Mouse (Mus musculus) cerebellum, adult 2 months (tissue): ENCODE measurements around the gene Mapk7. TPM values are rescaled to one million over a fixed set of nuclear protein-coding genes. Genes with fewer than 3 reads are reported as not detected.
A peak's percentile ranks its signal among the peaks of the same experiment; 100 is the strongest.

Experiments
- DNase-seq, 2 experiments: peaks; one replicate each; pipeline ENCODE4 v3.0.0; 2021
- H3K27ac ChIP-seq: fragments of 200-500 bp; 2 replicates; pipeline ENCODE4 v1.5.1; 2012; ENCODE audit warnings: low read length, control low read depth, inconsistent platforms; ENCODE audit not compliant: insufficient read depth
- H3K27me3 ChIP-seq: fragments of 200-500 bp; 2 replicates; pipeline ENCODE4 v1.6.1; 2012; ENCODE audit warnings: inconsistent platforms, mild to moderate bottlenecking, low read length, moderate library complexity; ENCODE audit not compliant: control insufficient read depth, insufficient read depth
- H3K4me1 ChIP-seq: fragments of 200-500 bp; 2 replicates; pipeline ENCODE4 v1.6.1; 2011; ENCODE audit warnings: low read length; ENCODE audit not compliant: control insufficient read depth, insufficient read depth
- H3K4me3 ChIP-seq: fragments of 200-500 bp; replicated peaks from 2 replicates; pipeline ENCODE3; 2011; ENCODE audit warnings: mild to moderate bottlenecking, low read depth, low read length, control low read depth; ENCODE audit not compliant: insufficient read depth
- CTCF ChIP-seq: fragments of 200-500 bp; IDR thresholded peaks from 2 replicates; pipeline ENCODE4 v1.5.1; 2011; ENCODE audit warnings: low read depth, mild to moderate bottlenecking, control low read depth, low read length, moderate library complexity, borderline replicate concordance; ENCODE audit not compliant: insufficient read depth
- POLR2A ChIP-seq: fragments of 200-500 bp; IDR thresholded peaks from 2 replicates; pipeline ENCODE4 v1.6.1; 2011; ENCODE audit warnings: low read length, control low read depth, borderline replicate concordance; ENCODE audit not compliant: insufficient read depth
- WGBS: fragments of 180-500 bp; shearing (Covaris S2); methylation state at CpG from one replicate; pipeline ENCODE4 v1.1.7; 2018; 5-methylcytosine and 5-hydroxymethylcytosine counted together
- polyA plus RNA-seq: library from polyadenylated mRNA; depleted of rRNA; stranded (reverse); fragments of >200 nt; gene quantifications from 2 replicates; pipeline ENCODE4 v1.2.3, GENCODE M21; 2012

The Mapk7 gene
- polyA plus RNA-seq, 1 experiment: 47.8 TPM

DNA sequence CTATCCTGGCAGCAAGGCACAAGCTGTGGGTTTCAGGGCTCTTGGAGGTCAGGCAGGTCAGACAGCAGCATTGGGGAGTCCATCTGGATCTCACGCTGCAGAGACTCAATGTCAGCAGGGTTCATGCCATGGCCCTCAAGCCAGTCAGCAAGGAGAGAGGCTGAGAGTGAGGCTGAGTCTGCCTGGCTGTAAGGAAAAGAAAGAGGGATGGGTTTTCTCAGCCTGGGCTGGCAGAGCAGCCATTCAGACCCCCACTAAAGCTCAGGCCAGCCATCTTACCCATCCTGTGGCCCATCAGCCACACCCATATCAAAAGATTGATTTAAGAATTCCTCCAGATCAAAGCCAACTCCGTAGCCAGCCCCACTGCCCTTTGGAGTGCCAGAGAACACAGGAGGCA is 5.1 kb downstream of the Mapk7 start:
- WGBS: 43% methylated on average over 2 of the region's 2 CpGs
- Histone ChIP-seq H3K27me3 (no peaks in the 10 kb centered on the region), H3K4me1 (peaks cover 59% of the 10 kb centered on the region), H3K27ac (no peak overlapping the region), H3K4me3 (no peak overlapping the region)
- TF ChIP-seq POLR2A (no peak), CTCF (no peak)
- no peak for DNase-seq

DNA sequence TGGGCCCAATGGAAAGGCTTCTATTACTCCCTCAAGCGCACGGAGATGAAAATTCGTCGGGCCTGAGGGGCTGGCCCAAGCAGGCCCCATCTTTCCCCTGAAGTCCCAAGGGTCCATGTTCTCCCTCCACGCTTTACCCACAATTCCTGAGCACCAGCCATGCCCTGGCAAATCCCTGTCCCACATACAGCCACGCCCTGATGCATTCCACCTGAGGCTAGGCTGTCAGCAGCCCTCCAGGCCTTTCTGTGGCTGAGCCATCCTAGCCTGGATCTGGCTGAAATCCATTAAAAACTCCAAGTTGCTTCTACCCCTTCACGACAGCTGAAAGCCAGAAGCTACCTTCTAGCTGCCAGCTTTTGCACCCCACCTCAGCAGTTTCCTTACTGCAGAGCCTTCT is 6.3 kb downstream of the Mapk7 start:
- no peak for DNase-seq
- no peak overlapping the region for H3K4me3 ChIP-seq
- TF ChIP-seq POLR2A (no peak), CTCF (no peak)
- H3K27me3 ChIP-seq: no peaks in the 10 kb centered on the region
- no peak overlapping the region for H3K27ac ChIP-seq
- H3K4me1 ChIP-seq: peaks cover 62% of the 10 kb centered on the region
- WGBS: 77% methylated on average over 7 of the region's 7 CpGs

- no peak overlapping the region for H3K27ac ChIP-seq
- 54% methylated on average over 2 of the region's 2 CpGs for WGBS
- TF ChIP-seq POLR2A (no peak), CTCF (no peak)
- no peak for DNase-seq
- H3K4me1 ChIP-seq: peaks cover 57% of the 10 kb centered on the region
- H3K27me3 ChIP-seq: no peaks in the 10 kb centered on the region
- H3K4me3 ChIP-seq: no peak overlapping the region
Observed at GRCm38 (mm10) chr11:61487401-61487800, 6.8 kb downstream of the Mapk7 start.

DNA sequence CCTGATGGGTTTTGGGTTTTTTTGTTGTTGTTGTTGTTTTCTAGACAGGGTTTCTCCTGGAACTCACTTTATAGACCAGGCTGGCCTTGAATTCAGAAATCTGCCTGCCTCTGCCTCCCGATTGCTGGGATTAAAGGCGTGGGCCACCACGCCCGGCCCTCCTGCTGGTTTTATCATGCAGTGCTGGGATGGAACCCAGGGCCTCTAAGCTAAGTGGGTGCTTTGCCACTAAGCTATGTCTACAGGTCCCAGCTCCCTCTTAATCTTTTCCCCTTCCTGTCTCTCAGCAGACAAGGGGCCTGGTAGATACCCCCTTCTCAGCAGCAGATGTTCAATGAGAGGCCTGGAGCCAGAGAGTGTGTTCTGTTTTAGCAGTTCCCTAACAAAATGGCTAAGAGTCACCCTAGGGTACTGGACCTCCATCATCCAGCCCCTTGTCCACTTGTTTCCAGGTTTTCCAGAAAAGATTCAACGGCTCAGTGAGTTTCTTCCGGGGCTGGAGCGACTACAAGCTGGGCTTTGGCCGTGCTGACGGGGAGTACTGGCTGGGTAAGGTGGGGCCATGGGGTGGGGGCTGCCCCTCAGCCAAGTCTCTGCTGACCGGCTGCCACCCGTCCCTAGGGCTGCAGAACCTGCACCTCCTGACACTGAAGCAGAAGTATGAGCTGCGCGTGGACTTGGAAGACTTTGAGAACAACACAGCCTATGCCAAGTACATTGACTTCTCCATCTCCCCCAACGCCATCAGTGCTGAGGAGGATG is 7.6 kb downstream of the Mapk7 start:
- TF ChIP-seq POLR2A: no peak
- no peak for TF ChIP-seq CTCF
- Histone ChIP-seq H3K27ac (no peak overlapping the region), H3K4me3 (no peak overlapping the region), H3K4me1 (peaks cover 59% of the 10 kb centered on the region), H3K27me3 (no peaks in the 10 kb centered on the region)
- DNase-seq: no peak
- 54% methylated on average over 14 of the region's 14 CpGs for WGBS

DNA sequence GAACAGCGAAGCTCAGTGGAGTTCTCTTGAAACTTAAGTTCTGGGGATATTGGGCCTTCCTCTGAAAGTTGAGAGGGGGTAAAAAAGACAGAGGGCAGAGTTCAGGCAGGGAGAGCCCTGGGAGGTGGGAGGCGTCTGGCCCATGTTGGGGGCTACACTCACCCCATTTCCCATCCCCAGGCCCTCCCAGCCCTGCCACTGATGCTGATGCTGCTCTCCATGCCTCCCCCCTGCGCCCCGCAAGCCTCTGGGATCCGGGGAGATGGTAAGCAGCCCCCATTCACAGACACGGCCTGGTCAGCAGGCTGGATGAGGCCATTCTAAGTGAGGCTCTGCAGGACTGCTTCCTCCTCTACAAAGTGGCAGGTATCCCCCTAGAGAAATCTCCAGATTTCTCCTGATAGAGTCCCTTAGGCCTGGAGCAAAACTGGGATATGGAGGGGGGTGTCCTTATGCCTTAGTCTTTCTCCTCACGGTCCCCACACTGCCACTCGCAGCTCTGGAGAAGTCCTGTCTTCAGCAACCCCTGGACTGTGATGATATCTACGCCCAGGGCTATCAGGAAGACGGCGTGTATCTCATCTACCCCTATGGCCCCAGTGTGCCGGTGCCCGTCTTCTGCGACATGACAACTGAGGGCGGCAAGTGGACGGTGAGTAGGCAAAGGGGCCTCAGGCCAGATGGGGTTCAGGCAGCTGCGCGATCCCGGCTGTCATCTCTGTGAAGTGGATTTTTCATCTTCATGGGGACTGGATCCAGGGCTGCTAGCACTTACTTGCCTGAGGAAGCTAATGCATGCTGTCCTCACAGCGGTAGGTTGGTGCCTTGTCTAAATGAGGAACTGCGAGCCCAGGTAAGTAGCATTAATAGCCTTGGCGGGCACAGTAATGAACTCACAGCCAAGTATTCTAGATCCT is 8.4 kb downstream of the Mapk7 start:
- Histone ChIP-seq H3K27ac (no peak overlapping the region), H3K4me3 (no peak overlapping the region), H3K4me1 (peaks cover 60% of the 10 kb centered on the region), H3K27me3 (no peaks in the 10 kb centered on the region)
- WGBS: 60% methylated on average over 22 of the region's 22 CpGs
- TF ChIP-seq CTCF (no peak), POLR2A (no peak)
- peak; percentile 62 to 68 for DNase-seq

GRCm38 (mm10) chr11:61484613-61485540 is 9.3 kb downstream of the Mapk7 start, which contains the start of gene Mfap4:
Mfap4 (plus strand) TSS chr11:61485431.
- no peak for TF ChIP-seq CTCF
- TF ChIP-seq POLR2A: no peak
- peak within 1 kb of the TSS; percentile 97 for H3K27ac ChIP-seq
- DNase-seq: peak; percentile 76 to 80
- H3K27me3 ChIP-seq: no peaks in the 10 kb centered on the region
- no peak within 1 kb of the TSS for H3K4me3 ChIP-seq
- 13% methylated on average over 20 of the region's 20 CpGs for WGBS
- H3K4me1 ChIP-seq: peaks cover 51% of the 10 kb centered on the region

DNA sequence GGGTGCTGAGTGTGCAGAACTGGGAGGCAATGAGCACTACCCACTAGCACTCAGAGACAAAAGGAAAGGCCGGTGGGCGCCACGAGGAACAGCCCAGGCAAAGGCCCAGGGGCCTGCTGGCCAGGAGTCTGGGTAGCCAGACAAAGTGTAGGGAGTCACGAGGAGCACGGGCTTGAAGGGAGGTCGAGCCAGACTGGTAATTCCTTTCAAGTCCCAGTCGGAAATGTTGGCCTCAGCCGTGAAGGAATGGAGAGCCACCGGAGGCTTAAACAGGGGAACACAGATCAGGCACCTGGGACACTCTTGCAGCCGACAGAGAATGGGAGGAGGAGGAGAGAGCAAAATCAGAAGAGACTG is 10.0 kb downstream of the Mapk7 start:
- DNase-seq: no peak
- peaks cover 45% of the 10 kb centered on the region for H3K4me1 ChIP-seq
- H3K27ac ChIP-seq: peak overlapping the region; percentile 97
- TF ChIP-seq CTCF (no peak), POLR2A (no peak)
- WGBS: 16% methylated on average over 10 of the region's 10 CpGs
- no peak overlapping the region for H3K4me3 ChIP-seq
- H3K27me3 ChIP-seq: no peaks in the 10 kb centered on the region
